Mouse (Mus musculus): ENCODE measurements around the gene Prnd. TPM values are rescaled to one million over a fixed set of nuclear protein-coding genes. Genes with fewer than 3 reads are reported as not detected.

The Prnd gene
- polyA plus RNA-seq (2015; fragmentation: Nextera tagmentation; extraction: Ambion mirVana) = 12.1 and 14.0 TPM in 2 replicates

DNA sequence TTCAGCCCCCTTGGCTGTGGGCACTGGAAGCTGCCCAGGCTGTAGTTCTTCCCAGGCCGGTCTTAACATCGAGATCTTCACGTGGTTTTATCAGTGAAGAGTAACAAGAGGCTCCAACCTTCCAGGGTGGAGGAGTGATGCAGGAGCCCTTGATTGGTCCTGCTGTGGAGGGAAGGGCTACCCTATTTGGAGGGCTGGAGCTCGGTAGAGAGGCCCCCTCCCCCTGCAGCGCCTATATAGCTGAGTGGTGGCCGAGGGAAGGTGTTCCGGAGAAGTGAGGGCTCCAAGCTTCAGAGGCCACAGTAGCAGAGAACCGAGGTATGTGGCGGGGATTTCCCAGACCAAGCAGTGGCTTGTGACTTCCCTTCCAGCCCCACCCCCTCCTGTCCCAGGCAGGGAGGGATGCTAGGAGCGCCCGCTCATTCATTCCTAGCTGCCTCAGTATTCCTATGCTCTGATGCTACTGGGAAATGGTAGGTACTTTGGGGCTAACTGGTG lies at the start of gene Prnd:
Prnd (plus strand) TSS at position 264 of the 498 bp plus-strand sequence.

GRCm38 (mm10) chr2:131909683-131910572 lies 40.7 kb upstream of the Prnd start, which contains the start of the genes Prnp and Prn:
Prnp (plus strand) TSS chr2:131909928.
Prn (plus strand) TSS chr2:131909957.

Other genes starting within 250 kb of the Prnd start
- gene Erv3, start 91.1 kb upstream of the Prnd start, polyA plus RNA-seq (2015; fragmentation: Nextera tagmentation; extraction: Ambion mirVana) = not detected in 2 replicates
- gene Prnp, start 40.9 kb upstream of the Prnd start, polyA plus RNA-seq (2015; fragmentation: Nextera tagmentation; extraction: Ambion mirVana) = 54.0 and 55.1 TPM in 2 replicates
- gene Prn, start 40.9 kb upstream of the Prnd start, polyA plus RNA-seq (2015; fragmentation: Nextera tagmentation; extraction: Ambion mirVana) = not detected in 2 replicates
- gene Rassf2, start 79.4 kb downstream of the Prnd start, polyA plus RNA-seq (2015; fragmentation: Nextera tagmentation; extraction: Ambion mirVana) = 5.9 and 7.7 TPM in 2 replicates
- 3.9 and 5.6 TPM in 2 replicates for gene Slc23a2, start 194.2 kb downstream of the Prnd start, polyA plus RNA-seq (2015; fragmentation: Nextera tagmentation; extraction: Ambion mirVana)

Data from spleen, postnatal 0 days (tissue).